Mouse (Mus musculus): ENCODE measurements around the gene Dennd5a. TPM values are rescaled to one million over a fixed set of nuclear protein-coding genes. Genes with fewer than 3 reads are reported as not detected.

The Dennd5a gene
- polyA plus RNA-seq, 1 experiment from 2014 or later: 47.7 TPM

DNA sequence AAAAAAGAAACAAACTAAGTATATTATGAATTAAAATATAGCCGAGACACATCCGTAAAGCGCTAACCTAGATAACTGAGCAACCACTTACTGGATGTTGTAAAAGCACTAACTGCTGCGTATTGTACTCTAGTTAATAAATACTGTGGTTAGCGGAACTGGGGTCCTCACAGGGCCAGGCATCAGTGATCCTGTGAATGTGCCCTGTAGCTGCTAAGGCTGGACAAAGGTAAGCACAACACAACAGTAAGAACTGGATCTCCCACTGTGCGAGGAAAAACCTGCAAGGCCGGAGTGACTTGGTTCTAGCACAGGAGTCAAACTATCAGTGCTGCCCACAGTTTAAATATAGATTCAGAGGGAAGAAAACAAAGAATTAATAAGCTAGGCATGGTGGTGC lies 100.1 kb downstream of the Dennd5a start:
- Histone ChIP-seq H3K9ac (replicated peaks; ENCODE audit: low read depth, low read length) (no peak overlapping the region), H3K4me3 (replicated peaks; ENCODE audit: low read length) (no peak overlapping the region), H3K27ac (ENCODE audit: low read length) (no peak overlapping the region), H3K4me2 (ENCODE audit: low read length) (no peak overlapping the region), H3K4me1 (replicated peaks; ENCODE audit: control insufficient read depth, insufficient read depth, low read length) (peaks cover 3% of the 10 kb centered on the region; the same call in 1 of the 2 replicates), H3K36me3 (ENCODE audit: control insufficient read depth, insufficient read depth) (no peaks in the 10 kb centered on the region), H3K27me3 (replicated peaks; ENCODE audit: control insufficient read depth, insufficient read depth, low read length) (peaks cover 3% of the 10 kb centered on the region), H3K9me3 (ENCODE audit: control insufficient read depth, low read length) (no peaks in the 10 kb centered on the region)
- no peak for ATAC-seq
- WGBS: 85% methylated on average over 7 of the region's 7 CpGs

DNA sequence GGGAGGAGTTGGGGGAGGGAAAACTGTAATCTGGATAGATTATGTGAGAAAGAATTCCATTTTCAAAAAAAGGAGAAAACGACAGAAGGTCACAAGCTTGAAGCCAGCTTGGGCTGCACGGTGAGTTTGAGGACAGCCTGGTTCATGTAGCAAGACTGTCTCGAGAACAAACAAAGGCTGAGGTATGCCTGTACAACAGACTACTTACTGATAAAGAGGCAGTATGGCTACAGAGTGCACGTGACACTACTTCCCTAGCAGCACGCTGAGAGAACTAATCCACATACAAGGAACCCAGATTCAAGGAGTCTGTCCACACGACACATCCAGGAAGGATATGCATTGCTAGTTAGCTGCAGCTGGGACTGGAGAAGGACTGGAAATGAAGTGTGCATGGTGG lies 100.9 kb downstream of the Dennd5a start:
- no peak overlapping the region for H3K9ac ChIP-seq (replicated peaks; ENCODE audit: low read depth, low read length)
- peaks cover 3% of the 10 kb centered on the region for H3K27me3 ChIP-seq (replicated peaks; ENCODE audit: control insufficient read depth, insufficient read depth, low read length)
- no peaks in the 10 kb centered on the region for H3K4me1 ChIP-seq (replicated peaks; ENCODE audit: control insufficient read depth, insufficient read depth, low read length)
- no peak for ATAC-seq
- no peak overlapping the region for H3K4me2 ChIP-seq (ENCODE audit: low read length)
- H3K4me3 ChIP-seq (replicated peaks; ENCODE audit: low read length): no peak overlapping the region
- H3K36me3 ChIP-seq (ENCODE audit: control insufficient read depth, insufficient read depth): no peaks in the 10 kb centered on the region
- H3K27ac ChIP-seq (ENCODE audit: low read length): no peak overlapping the region
- 59% methylated on average over 6 of the region's 6 CpGs for WGBS
- H3K9me3 ChIP-seq (ENCODE audit: control insufficient read depth, low read length): no peaks in the 10 kb centered on the region

DNA sequence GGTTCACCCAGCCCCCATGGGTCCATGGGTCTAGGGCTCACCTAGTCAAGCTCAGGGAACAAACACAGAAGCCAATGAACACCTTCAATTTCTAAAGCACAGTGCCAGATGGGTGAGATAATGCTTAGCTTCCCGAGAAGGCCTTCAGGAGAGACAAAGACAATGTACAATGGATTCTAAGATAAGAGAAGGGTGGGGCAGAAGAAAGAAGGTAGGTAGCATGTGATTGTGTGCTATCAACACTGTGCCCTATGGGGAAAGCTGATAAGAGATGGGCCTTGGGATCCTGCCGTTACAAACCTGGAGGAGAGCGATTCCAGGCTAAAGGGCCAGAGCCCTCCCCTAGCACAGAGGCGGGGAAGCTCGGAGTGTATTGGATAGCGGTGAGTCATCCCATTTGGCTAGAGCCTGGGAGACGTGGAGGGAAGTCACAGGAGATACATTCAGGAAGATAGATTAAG lies 107.5 kb downstream of the Dennd5a start:
- H3K36me3 ChIP-seq (ENCODE audit: control insufficient read depth, insufficient read depth): no peaks in the 10 kb centered on the region
- H3K4me3 ChIP-seq (replicated peaks; ENCODE audit: low read length): no peak overlapping the region
- H3K9ac ChIP-seq (replicated peaks; ENCODE audit: low read depth, low read length): no peak overlapping the region
- H3K9me3 ChIP-seq (ENCODE audit: control insufficient read depth, low read length): no peaks in the 10 kb centered on the region
- H3K4me1 ChIP-seq (replicated peaks; ENCODE audit: control insufficient read depth, insufficient read depth, low read length): peaks cover 23% of the 10 kb centered on the region
- no peak overlapping the region for H3K27ac ChIP-seq (ENCODE audit: low read length)
- H3K4me2 ChIP-seq (ENCODE audit: low read length): no peak overlapping the region
- H3K27me3 ChIP-seq (replicated peaks; ENCODE audit: control insufficient read depth, insufficient read depth, low read length): no peaks in the 10 kb centered on the region
- 67% methylated on average over 7 of the region's 7 CpGs for WGBS
- no peak for ATAC-seq

DNA sequence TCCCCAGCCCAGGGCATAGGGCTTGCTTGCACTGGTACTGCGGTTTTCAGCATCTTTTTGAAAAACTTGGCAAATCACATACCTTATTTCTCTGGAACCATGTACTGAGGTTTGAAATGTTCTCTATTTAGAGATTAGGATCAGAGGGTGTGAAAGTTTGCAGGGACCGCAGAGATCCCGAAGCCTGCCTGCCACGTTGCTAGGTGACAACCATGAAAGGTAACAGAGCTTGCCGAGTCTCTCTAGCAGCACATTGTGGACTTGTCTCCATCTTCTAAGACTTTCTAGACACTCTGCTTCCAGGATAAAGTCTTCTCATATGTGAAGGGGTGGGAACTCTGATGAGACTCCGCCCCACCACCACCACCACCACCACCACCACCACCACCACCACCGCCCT lies 108.3 kb downstream of the Dennd5a start:
- peaks cover 23% of the 10 kb centered on the region for H3K4me1 ChIP-seq (replicated peaks; ENCODE audit: control insufficient read depth, insufficient read depth, low read length)
- no peaks in the 10 kb centered on the region for H3K27me3 ChIP-seq (replicated peaks; ENCODE audit: control insufficient read depth, insufficient read depth, low read length)
- WGBS: 84% methylated on average over 7 of the region's 7 CpGs
- H3K27ac ChIP-seq (ENCODE audit: low read length): no peak overlapping the region
- no peak for ATAC-seq
- H3K9me3 ChIP-seq (ENCODE audit: control insufficient read depth, low read length): no peaks in the 10 kb centered on the region
- no peak overlapping the region for H3K4me2 ChIP-seq (ENCODE audit: low read length)
- H3K4me3 ChIP-seq (replicated peaks; ENCODE audit: low read length): no peak overlapping the region
- H3K36me3 ChIP-seq (ENCODE audit: control insufficient read depth, insufficient read depth): no peaks in the 10 kb centered on the region
- H3K9ac ChIP-seq (replicated peaks; ENCODE audit: low read depth, low read length): no peak overlapping the region

DNA sequence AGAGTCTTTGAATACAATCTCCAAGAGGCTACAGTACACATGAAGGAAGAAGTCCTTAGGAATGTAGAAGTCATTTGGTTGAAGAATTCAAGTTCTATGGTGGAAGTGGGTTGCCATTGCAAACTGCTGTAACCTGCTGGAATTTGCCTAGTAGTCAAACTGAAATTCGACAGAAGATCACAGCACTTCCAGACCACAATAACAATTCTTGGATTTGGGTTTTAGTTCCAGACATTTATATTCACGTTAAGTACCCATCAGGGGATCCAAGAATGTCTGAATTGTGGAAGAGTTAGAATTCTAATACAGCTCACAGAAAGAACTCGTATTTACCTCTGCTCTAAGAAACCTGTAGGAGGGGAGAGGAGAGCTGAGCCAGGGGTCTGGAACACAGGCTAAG lies 109.7 kb downstream of the Dennd5a start:
- Histone ChIP-seq H3K4me2 (ENCODE audit: low read length) (no peak overlapping the region), H3K27ac (ENCODE audit: low read length) (no peak overlapping the region), H3K36me3 (ENCODE audit: control insufficient read depth, insufficient read depth) (no peaks in the 10 kb centered on the region), H3K27me3 (replicated peaks; ENCODE audit: control insufficient read depth, insufficient read depth, low read length) (no peaks in the 10 kb centered on the region), H3K4me3 (replicated peaks; ENCODE audit: low read length) (no peak overlapping the region), H3K9me3 (ENCODE audit: control insufficient read depth, low read length) (no peaks in the 10 kb centered on the region), H3K9ac (replicated peaks; ENCODE audit: low read depth, low read length) (no peak overlapping the region), H3K4me1 (replicated peaks; ENCODE audit: control insufficient read depth, insufficient read depth, low read length) (peaks cover 23% of the 10 kb centered on the region)
- 31% methylated on average over 3 of the region's 3 CpGs for WGBS
- ATAC-seq: no peak

DNA sequence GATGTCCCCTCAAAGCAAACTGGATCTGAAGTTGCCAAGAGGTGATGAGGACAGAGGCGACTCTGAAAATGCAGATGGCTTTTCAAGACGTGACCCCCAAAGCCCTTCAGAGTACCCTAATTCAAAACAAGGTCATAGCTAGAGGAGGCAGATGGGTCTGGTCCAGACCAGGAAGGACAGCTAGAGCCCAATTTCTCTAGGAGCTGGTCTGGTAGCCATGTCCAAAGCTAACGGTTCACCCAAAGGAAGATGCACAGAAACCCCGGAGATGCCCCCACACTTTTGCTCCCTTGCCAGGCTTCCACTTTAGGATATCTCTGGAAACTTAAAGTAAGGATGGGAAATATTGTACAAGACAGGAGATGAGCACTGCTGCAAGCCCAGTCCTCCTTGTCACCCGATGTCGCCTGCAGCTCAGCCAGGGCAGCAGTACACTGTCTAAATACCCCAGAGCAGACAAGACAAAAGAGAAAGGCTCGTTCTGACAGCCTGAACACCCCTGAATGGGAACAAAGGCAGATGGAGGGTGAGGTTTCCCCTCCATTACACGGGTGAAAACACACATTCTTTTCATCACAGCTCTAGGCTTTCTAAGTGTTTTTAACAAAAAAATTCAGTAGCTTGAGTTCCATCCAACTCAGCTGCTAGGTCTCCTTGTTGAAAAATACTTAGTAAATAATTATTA lies 110.4 kb downstream of the Dennd5a start:
- no peak overlapping the region for H3K4me2 ChIP-seq (ENCODE audit: low read length)
- peak; percentile 57 for ATAC-seq
- H3K27me3 ChIP-seq (replicated peaks; ENCODE audit: control insufficient read depth, insufficient read depth, low read length): no peaks in the 10 kb centered on the region
- no peak overlapping the region for H3K27ac ChIP-seq (ENCODE audit: low read length)
- peaks cover 23% of the 10 kb centered on the region for H3K4me1 ChIP-seq (replicated peaks; ENCODE audit: control insufficient read depth, insufficient read depth, low read length)
- no peak overlapping the region for H3K4me3 ChIP-seq (replicated peaks; ENCODE audit: low read length)
- H3K36me3 ChIP-seq (ENCODE audit: control insufficient read depth, insufficient read depth): no peaks in the 10 kb centered on the region
- 26% methylated on average over 8 of the region's 8 CpGs for WGBS
- no peaks in the 10 kb centered on the region for H3K9me3 ChIP-seq (ENCODE audit: control insufficient read depth, low read length)
- no peak overlapping the region for H3K9ac ChIP-seq (replicated peaks; ENCODE audit: low read depth, low read length)

DNA sequence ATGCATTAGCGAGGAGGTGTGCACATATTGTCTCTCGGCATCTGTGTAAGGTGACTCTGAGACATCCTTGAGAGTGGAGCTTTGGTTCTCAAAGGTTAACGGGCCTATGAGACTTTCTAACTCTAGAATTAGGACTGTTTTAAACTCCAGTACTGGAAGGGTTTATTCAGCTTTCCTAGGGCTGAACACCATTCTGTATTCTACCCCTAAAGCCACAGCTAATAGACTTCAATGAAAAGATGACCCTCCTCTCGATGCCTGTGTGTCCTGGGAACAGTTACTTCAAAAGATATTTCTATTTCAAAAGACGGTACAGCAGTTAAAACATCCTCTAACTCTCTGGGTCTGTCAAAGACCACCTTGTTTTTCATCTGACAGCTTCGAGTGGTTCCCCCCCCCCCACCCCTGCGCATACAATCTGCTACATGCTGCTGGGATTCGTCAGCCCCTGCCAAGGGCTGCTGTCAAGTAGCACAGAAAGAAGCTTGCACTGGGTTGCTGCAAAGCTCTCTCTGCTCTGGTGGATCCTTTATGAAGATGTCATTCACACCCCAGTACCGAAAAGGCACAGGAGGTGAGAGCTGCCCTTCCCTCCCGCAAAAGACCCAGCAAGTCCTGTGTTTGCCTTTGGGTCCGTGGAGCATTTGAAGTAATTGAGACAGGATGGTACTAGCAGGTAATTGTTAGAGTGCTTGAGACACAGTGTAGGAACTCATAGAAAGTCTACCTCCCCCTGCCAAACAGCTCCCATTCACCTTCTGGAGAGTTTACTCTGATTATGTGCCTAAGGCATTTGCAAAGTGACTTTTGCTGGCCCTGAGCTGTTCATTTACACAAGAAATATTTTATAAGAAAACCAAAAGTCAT lies 111.2 kb downstream of the Dennd5a start:
- no peaks in the 10 kb centered on the region for H3K27me3 ChIP-seq (replicated peaks; ENCODE audit: control insufficient read depth, insufficient read depth, low read length)
- H3K36me3 ChIP-seq (ENCODE audit: control insufficient read depth, insufficient read depth): no peaks in the 10 kb centered on the region
- 27% methylated on average over 11 of the region's 11 CpGs for WGBS
- H3K4me1 ChIP-seq (replicated peaks; ENCODE audit: control insufficient read depth, insufficient read depth, low read length): peaks cover 23% of the 10 kb centered on the region
- H3K9me3 ChIP-seq (ENCODE audit: control insufficient read depth, low read length): no peaks in the 10 kb centered on the region
- H3K27ac ChIP-seq (ENCODE audit: low read length): peak overlapping the region; percentile 72; the same call in 1 of the 2 replicates
- no peak overlapping the region for H3K4me3 ChIP-seq (replicated peaks; ENCODE audit: low read length)
- H3K4me2 ChIP-seq (ENCODE audit: low read length): peak overlapping the region; percentile 20; the same call in 1 of the 2 replicates
- no peak overlapping the region for H3K9ac ChIP-seq (replicated peaks; ENCODE audit: low read depth, low read length)
- peak; percentile 80 for ATAC-seq

DNA sequence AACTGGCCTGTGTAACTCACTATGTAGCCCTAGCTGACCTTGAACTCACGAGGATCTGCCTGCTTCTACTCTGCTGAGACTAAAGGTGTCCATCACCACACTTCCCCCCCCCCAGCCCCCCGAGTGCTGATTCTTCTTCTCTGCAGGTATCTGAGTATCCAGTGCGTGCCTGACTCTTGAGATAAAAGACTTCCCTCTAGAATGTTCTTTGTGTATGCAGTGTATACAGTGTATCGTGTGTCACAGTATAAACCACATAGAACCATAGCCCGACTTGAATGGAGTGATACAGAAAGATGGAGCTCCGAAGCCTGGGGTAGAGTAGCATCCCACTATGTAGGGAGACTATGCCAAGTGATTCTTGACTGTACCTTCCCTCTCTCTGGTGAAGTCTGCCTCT lies 116.2 kb downstream of the Dennd5a start:
- ATAC-seq: no peak
- no peak overlapping the region for H3K4me3 ChIP-seq (replicated peaks; ENCODE audit: low read length)
- H3K9me3 ChIP-seq (ENCODE audit: control insufficient read depth, low read length): no peaks in the 10 kb centered on the region
- no peaks in the 10 kb centered on the region for H3K36me3 ChIP-seq (ENCODE audit: control insufficient read depth, insufficient read depth)
- H3K27me3 ChIP-seq (replicated peaks; ENCODE audit: control insufficient read depth, insufficient read depth, low read length): no peaks in the 10 kb centered on the region
- H3K27ac ChIP-seq (ENCODE audit: low read length): no peak overlapping the region
- peaks cover 13% of the 10 kb centered on the region for H3K4me1 ChIP-seq (replicated peaks; ENCODE audit: control insufficient read depth, insufficient read depth, low read length)
- no peak overlapping the region for H3K9ac ChIP-seq (replicated peaks; ENCODE audit: low read depth, low read length)
- WGBS: 87% methylated on average over 6 of the region's 6 CpGs
- no peak overlapping the region for H3K4me2 ChIP-seq (ENCODE audit: low read length)
